Mouse (Mus musculus): Measurements from ENCODE around the gene Zfp423.

- no peak for TF ChIP-seq CTCF (IDR thresholded peaks at IDR 0.05; ENCODE audit: low read depth)
- no peak for TF ChIP-seq EP300 (IDR thresholded peaks at IDR 0.05; ENCODE audit: low read depth)
These were observed 254.6 kb downstream of the Zfp423 start for GRCm38 (mm10) chr8:87704756-87705155.

All from heart, postnatal 0 days (tissue).